Mouse (Mus musculus) heart, postnatal 0 days (tissue): ENCODE measurements at regions not wholly inside any gene's neighbourhood (a gene's known extent, or its start where the extent isn't known, plus 50 kb on each side); places are given as distances from the start of the nearest gene placed in this dataset.

Experiments used
- ATAC-seq: fragments of 200-750 bp; cut with Nextera tagmentation; 2 replicates; pipeline ENCODE4 v1.8.0; 2017; ENCODE audit warnings: low read depth, moderate number of reproducible peaks, moderate library complexity; ENCODE audit not compliant: insufficient read depth
- DNase-seq: peaks from one replicate; pipeline ENCODE4 v3.0.0-alpha.2; 2016; ENCODE audit warnings: low spot score
- H3K27ac ChIP-seq: fragments of 300-500 bp; sonication (generic); 2 replicates; pipeline ENCODE4 v1.5.1; 2014; ENCODE audit warnings: low read depth, mild to moderate bottlenecking
- H3K27me3 ChIP-seq: fragments of 300-500 bp; sonication (generic); 2 replicates; pipeline ENCODE4 v1.6.1; 2014; ENCODE audit warnings: low read length, mixed read lengths; ENCODE audit not compliant: control insufficient read depth, insufficient read depth
- H3K36me3 ChIP-seq: fragments of 300-500 bp; sonication (generic); replicated peaks from 2 replicates; pipeline ENCODE4 v1.6.1; 2014; ENCODE audit warnings: low read length, mixed read lengths; ENCODE audit not compliant: control insufficient read depth, insufficient read depth
- H3K4me1 ChIP-seq: fragments of 300-500 bp; sonication (generic); 2 replicates; pipeline ENCODE4 v1.6.1; 2014; ENCODE audit warnings: antibody characterized with exemption; ENCODE audit not compliant: control insufficient read depth, insufficient read depth
- H3K4me2 ChIP-seq: fragments of 300-500 bp; sonication (generic); 2 replicates; pipeline ENCODE4 v1.6.1; 2014; ENCODE audit warnings: low read depth, mild to moderate bottlenecking, low read length, moderate library complexity
- H3K4me3 ChIP-seq: fragments of 300-500 bp; sonication (generic); 2 replicates; pipeline ENCODE4 v1.5.1; 2014; ENCODE audit warnings: low read depth, low read length
- H3K9ac ChIP-seq: fragments of 300-500 bp; sonication (generic); replicated peaks from 2 replicates; pipeline ENCODE4 v1.6.1; 2014; ENCODE audit warnings: low read depth, low read length, mixed read lengths
- H3K9me3 ChIP-seq: fragments of 300-500 bp; sonication (generic); replicated peaks from 2 replicates; pipeline ENCODE4 v1.6.1; 2016; ENCODE audit warnings: low read length; ENCODE audit not compliant: control insufficient read depth
- CTCF ChIP-seq: IDR thresholded peaks from 2 replicates; pipeline ENCODE4 v1.5.1; 2016; ENCODE audit warnings: antibody characterized with exemption, control low read depth, low read depth
- EP300 ChIP-seq: IDR thresholded peaks from 2 replicates; pipeline ENCODE4 v1.6.1; 2016; ENCODE audit warnings: antibody characterized with exemption, low read depth
- WGBS: fragments of 180-500 bp; shearing (Covaris S2); extraction: QIAGEN DNeasy Blood & Tissue Kit; methylation state at CpG from one replicate; pipeline ENCODE4 v1.1.7; 2014; 5-methylcytosine and 5-hydroxymethylcytosine counted together

- no peaks in the 10 kb centered on the region for H3K36me3 ChIP-seq
- no peak overlapping the region for H3K4me2 ChIP-seq
- H3K9me3 ChIP-seq, result no peaks in the 10 kb centered on the region
- H3K27ac ChIP-seq, result no peak overlapping the region
- no peak for ATAC-seq
- TF ChIP-seq EP300 (no peak), CTCF (no peak)
- no peak overlapping the region for H3K9ac ChIP-seq
- H3K4me3 ChIP-seq, result no peak overlapping the region
- DNase-seq, result no peak
- H3K4me1 ChIP-seq, result peaks cover 8% of the 10 kb centered on the region
- H3K27me3 ChIP-seq, result no peaks in the 10 kb centered on the region
- 81% methylated on average over 1 of the region's 1 CpGs for WGBS
Observed at GRCm38 (mm10) chr13:101536019-101536418, 232.0 kb downstream of the Pik3r1 start.

- H3K27me3 ChIP-seq, result no peaks in the 10 kb centered on the region
- no peaks in the 10 kb centered on the region for H3K36me3 ChIP-seq
- H3K4me2 ChIP-seq, result no peak overlapping the region
- H3K9me3 ChIP-seq, result no peaks in the 10 kb centered on the region
- no peak overlapping the region for H3K4me3 ChIP-seq
- no peak for TF ChIP-seq CTCF
- TF ChIP-seq EP300, result no peak
- no peak overlapping the region for H3K9ac ChIP-seq
- ATAC-seq (no peak), DNase-seq (no peak)
- WGBS, result 68% methylated on average over 3 of the region's 3 CpGs
- H3K4me1 ChIP-seq, result peaks cover 2% of the 10 kb centered on the region
- no peak overlapping the region for H3K27ac ChIP-seq
Observed at GRCm38 (mm10) chr13:101535331-101535866, 232.6 kb downstream of the Pik3r1 start.

- no peaks in the 10 kb centered on the region for H3K36me3 ChIP-seq
- no peak overlapping the region for H3K4me2 ChIP-seq
Observed at GRCm38 (mm10) chr13:101534490-101534889, 233.5 kb downstream of the Pik3r1 start.

GRCm38 (mm10) chr13:101532913-101533312, 235.1 kb downstream of the Pik3r1 start:
- no peak overlapping the region for H3K4me3 ChIP-seq
- 75% methylated on average over 4 of the region's 4 CpGs for WGBS
- H3K36me3 ChIP-seq, result no peaks in the 10 kb centered on the region
- 0 out of 2 replicates have a peak, but pooled peaks cover 4% of the 10 kb centered on the region for H3K9me3 ChIP-seq
- no peak for DNase-seq
- H3K4me1 ChIP-seq, result no peaks in the 10 kb centered on the region
- no peak for ATAC-seq
- H3K27me3 ChIP-seq, result no peaks in the 10 kb centered on the region
- TF ChIP-seq CTCF, result no peak
- H3K27ac ChIP-seq, result no peak overlapping the region
- no peak overlapping the region for H3K9ac ChIP-seq
- H3K4me2 ChIP-seq, result no peak overlapping the region

More at GRCm38 (mm10) chr13:101534490-101534889, 233.5 kb downstream of the Pik3r1 start:
- H3K27ac ChIP-seq, result no peak overlapping the region
- no peaks in the 10 kb centered on the region for H3K27me3 ChIP-seq
- WGBS, result 75% methylated on average over 6 of the region's 6 CpGs
- ATAC-seq, result no peak
- TF ChIP-seq EP300, result no peak
- no peak for TF ChIP-seq CTCF
- H3K4me1 ChIP-seq, result no peaks in the 10 kb centered on the region
- no peak for DNase-seq
- H3K9me3 ChIP-seq, result 0 out of 2 replicates have a peak, but pooled peaks cover 2% of the 10 kb centered on the region
- no peak overlapping the region for H3K9ac ChIP-seq
- no peak overlapping the region for H3K4me3 ChIP-seq

GRCm38 (mm10) chr13:101527691-101528090, 240.3 kb downstream of the Pik3r1 start:
- ATAC-seq, result no peak
- no peak for DNase-seq
- TF ChIP-seq CTCF (no peak), EP300 (no peak)

GRCm38 (mm10) chr13:101524781-101525180, 243.2 kb downstream of the Pik3r1 start:
- Histone ChIP-seq H3K36me3 (no peaks in the 10 kb centered on the region), H3K27me3 (no peaks in the 10 kb centered on the region), H3K9me3 (0 out of 2 replicates have a peak, but pooled peaks cover 4% of the 10 kb centered on the region), H3K4me1 (no peaks in the 10 kb centered on the region), H3K4me3 (no peak overlapping the region), H3K4me2 (no peak overlapping the region), H3K9ac (no peak overlapping the region), H3K27ac (no peak overlapping the region)
- 92% methylated on average over 3 of the region's 3 CpGs for WGBS
- ATAC-seq (no peak), DNase-seq (no peak)
- TF ChIP-seq EP300 (no peak), CTCF (no peak)

More at GRCm38 (mm10) chr13:101527691-101528090, 240.3 kb downstream of the Pik3r1 start:
- no peak overlapping the region for H3K9ac ChIP-seq
- 82% methylated on average over 5 of the region's 5 CpGs for WGBS
- no peaks in the 10 kb centered on the region for H3K36me3 ChIP-seq
- H3K27me3 ChIP-seq, result no peaks in the 10 kb centered on the region
- no peaks in the 10 kb centered on the region for H3K4me1 ChIP-seq
- 0 out of 2 replicates have a peak, but pooled peaks cover 4% of the 10 kb centered on the region for H3K9me3 ChIP-seq
- H3K4me3 ChIP-seq, result no peak overlapping the region
- no peak overlapping the region for H3K27ac ChIP-seq
- H3K4me2 ChIP-seq, result no peak overlapping the region
